Mouse (Mus musculus) neural tube, postnatal 0 days (tissue): ENCODE data around the gene Dmrta1. TPM values are rescaled to one million over a fixed set of nuclear protein-coding genes. Genes with fewer than 3 reads are reported as not detected.

Experiments used
- polyA plus RNA-seq: library from polyadenylated mRNA; unstranded; fragments of >200 nt; fragmentation: Nextera tagmentation; extraction: Ambion mirVana; gene quantifications from 2 replicates; pipeline ENCODE4 v1.2.1, GENCODE M21; 2015

Dmrta1 gene
- polyA plus RNA-seq = 0.32 and 0.43 TPM in 2 replicates

DNA sequence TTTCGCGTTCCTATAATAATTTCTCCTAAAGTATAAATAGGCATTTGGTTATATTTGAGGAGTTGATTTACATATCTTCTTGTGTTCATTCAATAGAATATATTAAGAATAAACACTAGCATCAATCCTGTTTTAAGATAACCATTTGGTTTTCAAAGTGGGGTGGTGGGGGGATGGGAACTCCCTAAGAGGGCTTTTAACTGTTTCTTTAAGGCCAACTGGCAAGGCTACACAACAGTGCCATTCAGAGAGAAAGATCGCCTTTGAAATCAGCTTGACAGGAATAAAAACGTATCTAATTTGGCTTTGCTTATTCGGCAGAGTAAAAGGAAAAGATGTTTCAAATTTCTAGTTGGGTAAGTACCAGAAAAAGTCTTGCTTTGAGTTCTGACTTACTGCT is at the start of gene Dmrta1:
Dmrta1 (plus strand) TSS at position 242 of the 400 bp plus-strand sequence.

